Mouse (Mus musculus) midbrain, embryonic 14.5 days (tissue): ENCODE measurements around the gene Atl2. TPM values are rescaled to one million over a fixed set of nuclear protein-coding genes. Genes with fewer than 3 reads are reported as not detected.

Source experiments
- ATAC-seq: fragments of 200-750 bp; cut with Nextera tagmentation; 2 replicates; pipeline ENCODE4 v1.8.0; 2017; ENCODE audit warnings: moderate number of reproducible peaks, moderate library complexity; ENCODE audit not compliant: low FRiP score, low TSS enrichment
- DNase-seq: peaks from one replicate; pipeline ENCODE4 v3.0.0-alpha.2; 2015
- H3K27ac ChIP-seq: fragments of 300-500 bp; sonication (generic); replicated peaks from 2 replicates; pipeline ENCODE4 v1.5.1; 2014; ENCODE audit warnings: mild to moderate bottlenecking, low read depth, low read length, moderate library complexity
- H3K27me3 ChIP-seq: fragments of 300-500 bp; sonication (generic); 2 replicates; pipeline ENCODE4 v1.6.1; 2014; ENCODE audit warnings: low read length, control low read depth, mixed read lengths; ENCODE audit not compliant: control insufficient read depth, insufficient read depth
- H3K36me3 ChIP-seq: fragments of 300-500 bp; sonication (generic); 2 replicates; pipeline ENCODE4 v1.6.1; 2014; ENCODE audit warnings: low read length, control low read depth; ENCODE audit not compliant: control insufficient read depth, insufficient read depth
- H3K4me1 ChIP-seq: fragments of 300-500 bp; sonication (generic); 2 replicates; pipeline ENCODE4 v1.6.1; 2014; ENCODE audit warnings: mild to moderate bottlenecking, antibody characterized with exemption, low read length, control low read depth; ENCODE audit not compliant: control insufficient read depth, insufficient read depth
- H3K4me2 ChIP-seq: fragments of 300-500 bp; sonication (generic); 2 replicates; pipeline ENCODE4 v1.6.1; 2014; ENCODE audit warnings: mild to moderate bottlenecking, low read length, moderate library complexity
- H3K4me3 ChIP-seq: fragments of 300-500 bp; sonication (generic); replicated peaks from 2 replicates; pipeline ENCODE4 v1.5.1; 2014; ENCODE audit warnings: low read depth, low read length
- H3K9ac ChIP-seq: fragments of 300-500 bp; sonication (generic); replicated peaks from 2 replicates; pipeline ENCODE4 v1.6.1; 2014; ENCODE audit warnings: mild to moderate bottlenecking, low read length, moderate library complexity
- H3K9me3 ChIP-seq: fragments of 300-500 bp; sonication (generic); 2 replicates; pipeline ENCODE4 v1.6.1; 2016; ENCODE audit warnings: low read length, control low read depth, mixed read lengths; ENCODE audit not compliant: control insufficient read depth
- WGBS: fragments of 180-500 bp; shearing (Covaris S2); extraction: QIAGEN DNeasy Blood & Tissue Kit; methylation state at CpG from one replicate; pipeline ENCODE4 v1.1.7; 2014; 5-methylcytosine and 5-hydroxymethylcytosine counted together
- polyA plus RNA-seq: library from polyadenylated mRNA; unstranded; fragments of >200 nt; fragmentation: Nextera tagmentation; extraction: Ambion mirVana; gene quantifications from 2 replicates; pipeline ENCODE4 v1.2.1, GENCODE M21; 2014

Gene Atl2
- polyA plus RNA-seq, 1 experiment from 2014 or later, result 37.6 TPM

- H3K4me3 ChIP-seq, result no peak overlapping the region
Observed at GRCm38 (mm10) chr17:79906791-79907494, 11.0 kb upstream of the Atl2 start.

DNA sequence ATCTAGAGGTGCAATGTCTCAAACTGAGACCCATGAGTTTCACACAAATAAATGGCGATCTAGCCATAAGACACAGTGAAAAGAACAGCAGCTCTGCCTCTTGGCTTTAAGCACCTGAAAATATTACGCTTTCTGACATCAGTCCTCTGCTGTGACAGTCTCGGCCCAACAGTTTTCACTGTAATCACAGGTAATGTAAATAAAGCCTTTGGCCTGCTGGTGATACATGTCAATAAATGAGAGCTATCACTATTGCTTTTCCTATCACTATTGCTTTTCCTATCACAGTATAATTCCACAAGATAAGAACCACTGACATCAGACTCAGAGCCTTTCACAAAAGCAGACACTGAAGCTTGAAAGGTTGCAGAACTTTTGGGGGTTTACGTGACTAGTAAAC is 8.7 kb upstream of the Atl2 start:
- no peak overlapping the region for H3K4me2 ChIP-seq
- H3K36me3 ChIP-seq, result no peaks in the 10 kb centered on the region
- H3K27me3 ChIP-seq, result no peaks in the 10 kb centered on the region
- H3K9me3 ChIP-seq, result no peaks in the 10 kb centered on the region
- H3K9ac ChIP-seq, result no peak overlapping the region
- ATAC-seq (no peak), DNase-seq (no peak)
- H3K4me3 ChIP-seq, result no peak overlapping the region
- 93% methylated on average over 4 of the region's 4 CpGs for WGBS
- H3K4me1 ChIP-seq, result no peaks in the 10 kb centered on the region
- no peak overlapping the region for H3K27ac ChIP-seq

More at GRCm38 (mm10) chr17:79906791-79907494, 11.0 kb upstream of the Atl2 start:
- Histone ChIP-seq H3K27ac (no peak overlapping the region), H3K4me1 (no peaks in the 10 kb centered on the region), H3K36me3 (no peaks in the 10 kb centered on the region), H3K27me3 (no peaks in the 10 kb centered on the region), H3K4me2 (no peak overlapping the region), H3K9ac (no peak overlapping the region), H3K9me3 (no peaks in the 10 kb centered on the region)
- ATAC-seq (no peak), DNase-seq (no peak)
- 93% methylated on average over 8 of the region's 8 CpGs for WGBS

DNA sequence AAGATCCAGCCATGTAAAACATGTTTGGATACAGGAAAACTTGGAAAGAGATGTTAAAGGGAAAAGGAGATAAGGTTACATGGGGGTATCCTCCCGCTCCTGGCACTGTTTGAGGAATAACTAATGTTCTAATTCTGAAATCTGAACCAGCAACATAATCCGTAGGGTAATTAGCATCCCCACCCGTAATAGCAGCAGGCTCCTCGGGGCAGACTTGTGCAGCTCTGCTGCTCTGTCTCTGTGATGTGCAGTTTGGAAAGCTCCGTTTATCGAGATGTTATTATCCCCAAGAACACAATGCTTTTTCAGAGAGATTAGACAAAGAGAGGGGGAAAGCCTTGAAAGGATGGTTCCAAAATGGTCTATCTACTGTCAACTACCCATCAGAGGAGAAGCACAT is 5.3 kb upstream of the Atl2 start:
- H3K9ac ChIP-seq, result no peak overlapping the region
- H3K27me3 ChIP-seq, result peaks cover 10% of the 10 kb centered on the region; the same call in 1 of the 2 replicates
- no peaks in the 10 kb centered on the region for H3K4me1 ChIP-seq
- H3K4me2 ChIP-seq, result no peak overlapping the region
- no peaks in the 10 kb centered on the region for H3K9me3 ChIP-seq
- no peak overlapping the region for H3K27ac ChIP-seq
- WGBS, result 44% methylated on average over 6 of the region's 6 CpGs
- no peak overlapping the region for H3K4me3 ChIP-seq
- H3K36me3 ChIP-seq, result no peaks in the 10 kb centered on the region
- DNase-seq, result peak; percentile 17
- ATAC-seq, result no peak

DNA sequence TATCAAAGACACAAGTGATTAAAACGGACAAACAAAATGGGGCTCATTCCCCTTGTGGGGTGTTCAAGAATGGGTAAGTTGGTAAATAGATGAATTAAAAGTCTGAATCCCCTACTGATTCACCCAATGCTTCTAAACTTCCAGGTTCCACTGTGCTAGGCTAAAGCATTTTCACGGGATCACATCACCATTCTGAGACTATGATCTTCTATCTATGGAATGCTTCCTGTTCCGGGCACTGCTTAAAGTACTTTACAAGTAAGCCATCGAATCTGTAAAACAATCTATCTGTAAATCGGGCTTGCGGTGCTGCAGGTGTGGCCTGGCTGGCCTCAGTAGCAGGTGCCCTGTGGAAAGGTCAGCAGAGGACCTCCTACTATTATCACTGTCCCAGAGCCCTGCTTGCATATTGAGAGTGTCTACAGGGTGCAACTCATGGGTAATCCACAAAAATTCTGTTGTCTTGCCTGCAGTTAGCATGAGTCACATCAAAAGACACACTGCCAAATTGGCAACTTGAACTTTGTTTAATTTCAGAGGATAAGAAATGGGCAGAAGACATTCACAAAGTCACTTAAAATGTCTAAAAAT is 2.3 kb upstream of the Atl2 start:
- WGBS, result 85% methylated on average over 6 of the region's 6 CpGs
- Histone ChIP-seq H3K27me3 (peaks cover 10% of the 10 kb centered on the region; the same call in 1 of the 2 replicates), H3K9ac (no peak overlapping the region), H3K27ac (no peak overlapping the region), H3K4me2 (no peak overlapping the region), H3K36me3 (no peaks in the 10 kb centered on the region), H3K9me3 (no peaks in the 10 kb centered on the region), H3K4me3 (no peak overlapping the region), H3K4me1 (peaks cover 14% of the 10 kb centered on the region)
- no peak for ATAC-seq
- no peak for DNase-seq

GRCm38 (mm10) chr17:79897666-79898065 is 1.7 kb upstream of the Atl2 start:
- Histone ChIP-seq H3K27me3 (peaks cover 10% of the 10 kb centered on the region; the same call in 1 of the 2 replicates), H3K27ac (no peak overlapping the region), H3K9me3 (no peaks in the 10 kb centered on the region), H3K4me1 (peaks cover 14% of the 10 kb centered on the region), H3K9ac (no peak overlapping the region), H3K4me2 (no peak overlapping the region), H3K36me3 (no peaks in the 10 kb centered on the region), H3K4me3 (no peak overlapping the region)
- 86% methylated on average over 3 of the region's 3 CpGs for whole genome bisulfite sequencing
- DNase-seq, result no peak
- ATAC-seq, result no peak

GRCm38 (mm10) chr17:79894971-79895882 is 696 bp downstream of the Atl2 start:
- H3K4me3 ChIP-seq, result peak overlapping the region; percentile 89
- peak overlapping the region; percentile 75 for H3K4me2 ChIP-seq
- ATAC-seq (peak; percentile 72), DNase-seq (peak; percentile 76)
- H3K9ac ChIP-seq, result peak overlapping the region; percentile 87
- H3K27me3 ChIP-seq, result peaks cover 10% of the 10 kb centered on the region; the same call in 1 of the 2 replicates
- no peaks in the 10 kb centered on the region for H3K36me3 ChIP-seq
- no peaks in the 10 kb centered on the region for H3K9me3 ChIP-seq
- peaks cover 14% of the 10 kb centered on the region for H3K4me1 ChIP-seq
- WGBS, result under 1% methylated on average over 89 of the region's 100 CpGs
- peak overlapping the region; percentile 93 for H3K27ac ChIP-seq

- Histone ChIP-seq H3K9ac (no peak overlapping the region), H3K4me3 (no peak overlapping the region; the same call in 1 of the 2 replicates), H3K4me2 (peak overlapping the region; percentile 75), H3K27ac (no peak overlapping the region), H3K4me1 (peaks cover 14% of the 10 kb centered on the region), H3K36me3 (no peaks in the 10 kb centered on the region), H3K9me3 (no peaks in the 10 kb centered on the region), H3K27me3 (peaks cover 10% of the 10 kb centered on the region; the same call in 1 of the 2 replicates)
- ATAC-seq, result no peak
- DNase-seq, result no peak
- WGBS, result 73% methylated on average over 4 of the region's 4 CpGs
Observed at GRCm38 (mm10) chr17:79894054-79894453, 1.9 kb downstream of the Atl2 start.

- Histone ChIP-seq H3K4me2 (no peak overlapping the region), H3K27ac (no peak overlapping the region), H3K9ac (no peak overlapping the region), H3K4me3 (no peak overlapping the region), H3K27me3 (peaks cover 5% of the 10 kb centered on the region; the same call in 1 of the 2 replicates), H3K36me3 (no peaks in the 10 kb centered on the region), H3K4me1 (peaks cover 14% of the 10 kb centered on the region), H3K9me3 (no peaks in the 10 kb centered on the region)
- ATAC-seq (no peak), DNase-seq (no peak)
- WGBS, result 55% methylated on average over 7 of the region's 7 CpGs
Observed at GRCm38 (mm10) chr17:79891944-79892343, 4.0 kb downstream of the Atl2 start.
